In the genomic region with DNA sequence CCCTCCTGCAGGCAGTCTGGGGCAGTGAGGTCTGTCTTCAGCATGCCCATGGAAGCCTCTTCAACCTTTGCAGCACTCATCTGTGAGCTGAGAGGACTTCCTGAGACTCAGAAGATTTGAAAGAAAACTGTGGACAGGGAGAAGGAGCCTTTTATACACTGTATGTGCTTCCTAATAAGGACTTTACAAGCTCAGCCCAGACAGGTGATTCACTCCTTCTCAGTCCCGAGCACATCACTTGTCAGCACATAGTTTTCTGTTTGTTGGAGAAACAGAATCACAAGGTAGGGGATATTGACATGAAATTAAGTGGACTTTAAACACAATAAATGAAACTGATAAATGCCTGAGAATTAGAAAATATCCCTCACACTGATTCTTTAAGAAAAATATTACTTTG, we compare ENCODE assay signal across 7 mouse cellular contexts. TPM values are rescaled to one million over a fixed set of nuclear protein-coding genes. Genes with fewer than 3 reads are reported as not detected.
"Had no signal": no experiment of that assay in that cellular context is flagged by ENCODE, and none has a peak within 500 bp of the region (broad histone marks: within the 10 kb centered on the region; RNA-seq: fewer than 3 reads in every experiment).

TSS of gene Clec2e (minus strand) at position 120 of the 400 bp plus-strand sequence.

RNA-seq across cellular contexts. Expression of gene Clec2e, which starts in this region (rescaled TPM):
- polyA plus RNA-seq: neural tube, embryonic 12.5 days; neural tube, embryonic 13.5 days; neural tube, embryonic 14.5 days; neural tube, embryonic 15.5 days; spleen, adult 2 months; stomach, embryonic 14.5 days; testis, adult 2 months had no signal
